Mouse (Mus musculus) liver, postnatal 0 days (tissue): Measurements from ENCODE around the gene Rps11. TPM values are rescaled to one million over a fixed set of nuclear protein-coding genes. Genes with fewer than 3 reads are reported as not detected.

Experiments
- ATAC-seq: fragments of 200-750 bp; cut with Nextera tagmentation; 2 replicates; pipeline ENCODE4 v1.8.0; 2017; ENCODE audit warnings: mild to moderate bottlenecking, moderate library complexity
- DNase-seq: peaks from one replicate; pipeline ENCODE4 v3.0.0-alpha.2; 2016
- H3K27ac ChIP-seq: fragments of 300-500 bp; sonication (generic); 2 replicates; pipeline ENCODE4 v1.5.1; 2014; ENCODE audit warnings: antibody characterized with exemption, moderate library complexity, mild to moderate bottlenecking, low read depth
- H3K27me3 ChIP-seq: fragments of 300-500 bp; sonication (generic); 2 replicates; pipeline ENCODE4 v1.6.1; 2014; ENCODE audit warnings: low read length, control low read depth, mixed read lengths; ENCODE audit not compliant: insufficient read depth
- H3K36me3 ChIP-seq: fragments of 300-500 bp; sonication (generic); replicated peaks from 2 replicates; pipeline ENCODE4 v1.6.1; 2014; ENCODE audit warnings: mild to moderate bottlenecking, control low read depth, low read length, moderate library complexity, mixed read lengths; ENCODE audit not compliant: insufficient read depth
- H3K4me1 ChIP-seq: fragments of 300-500 bp; sonication (generic); 2 replicates; pipeline ENCODE4 v1.6.1; 2014; ENCODE audit warnings: antibody characterized with exemption, mild to moderate bottlenecking, control low read depth; ENCODE audit not compliant: insufficient read depth
- H3K4me2 ChIP-seq: fragments of 300-500 bp; sonication (generic); 2 replicates; pipeline ENCODE4 v1.6.1; 2014; ENCODE audit warnings: low read depth, mild to moderate bottlenecking, low read length, moderate library complexity, mixed read lengths
- H3K4me3 ChIP-seq: fragments of 300-500 bp; sonication (generic); 2 replicates; pipeline ENCODE4 v1.5.1; 2014; ENCODE audit warnings: low read depth, low read length
- H3K9ac ChIP-seq: fragments of 300-500 bp; sonication (generic); replicated peaks from 2 replicates; pipeline ENCODE4 v1.6.1; 2014; ENCODE audit warnings: mild to moderate bottlenecking, moderate library complexity
- H3K9me3 ChIP-seq: fragments of 300-500 bp; sonication (generic); 2 replicates; pipeline ENCODE4 v1.6.1; 2016; ENCODE audit warnings: mild to moderate bottlenecking, control low read depth, low read length, mixed read lengths
- CTCF ChIP-seq: sonication (generic); IDR thresholded peaks from 2 replicates; pipeline ENCODE4 v1.5.1; 2016; ENCODE audit warnings: antibody characterized with exemption, low read depth
- EP300 ChIP-seq: IDR thresholded peaks from 2 replicates; pipeline ENCODE4 v1.6.1; 2016; ENCODE audit warnings: antibody characterized with exemption, low read depth, mild to moderate bottlenecking
- WGBS: fragments of 180-500 bp; shearing (Covaris S2); extraction: QIAGEN DNeasy Blood & Tissue Kit; methylation state at CpG from one replicate; pipeline ENCODE4 v1.1.7; 2014; ENCODE audit not compliant: insufficient replicate concordance; 5-methylcytosine and 5-hydroxymethylcytosine counted together
- polyA plus RNA-seq: library from polyadenylated mRNA; unstranded; fragments of >200 nt; fragmentation: Nextera tagmentation; extraction: Ambion mirVana; gene quantifications from 2 replicates; pipeline ENCODE4 v1.2.1, GENCODE M21; 2015

Rps11 gene
- polyA plus RNA-seq, 1 experiment from 2014 or later: 696 TPM

- H3K9me3 ChIP-seq: no peaks in the 10 kb centered on the region
- WGBS: 88% methylated on average over 13 of the region's 13 CpGs
- H3K27ac ChIP-seq: no peak overlapping the region
- peaks cover 42% of the 10 kb centered on the region for H3K36me3 ChIP-seq
- no peak overlapping the region for H3K4me2 ChIP-seq
- DNase-seq (no peak), ATAC-seq (no peak)
- H3K27me3 ChIP-seq: no peaks in the 10 kb centered on the region
- peaks cover 10% of the 10 kb centered on the region for H3K4me1 ChIP-seq
- H3K9ac ChIP-seq: no peak overlapping the region
- no peak overlapping the region for H3K4me3 ChIP-seq
- TF ChIP-seq EP300: no peak
- no peak for TF ChIP-seq CTCF
Observed at GRCm38 (mm10) chr7:45144368-45145174, 20.3 kb upstream of the Rps11 start.

GRCm38 (mm10) chr7:45141914-45142313 is 17.7 kb upstream of the Rps11 start:
- H3K36me3 ChIP-seq: peaks cover 42% of the 10 kb centered on the region
- no peaks in the 10 kb centered on the region for H3K27me3 ChIP-seq
- DNase-seq (no peak), ATAC-seq (no peak)
- H3K27ac ChIP-seq: no peak overlapping the region
- 81% methylated on average over 5 of the region's 5 CpGs for WGBS
- H3K4me2 ChIP-seq: no peak overlapping the region
- no peaks in the 10 kb centered on the region for H3K9me3 ChIP-seq
- peaks cover 10% of the 10 kb centered on the region for H3K4me1 ChIP-seq
- H3K4me3 ChIP-seq: no peak overlapping the region
- no peak for TF ChIP-seq EP300
- no peak for TF ChIP-seq CTCF
- no peak overlapping the region for H3K9ac ChIP-seq

GRCm38 (mm10) chr7:45141319-45141718 is 17.1 kb upstream of the Rps11 start:
- TF ChIP-seq CTCF: no peak
- no peak for TF ChIP-seq EP300
- H3K4me2 ChIP-seq: no peak overlapping the region
- no peaks in the 10 kb centered on the region for H3K27me3 ChIP-seq
- H3K36me3 ChIP-seq: peaks cover 38% of the 10 kb centered on the region
- no peak overlapping the region for H3K4me3 ChIP-seq
- no peaks in the 10 kb centered on the region for H3K9me3 ChIP-seq
- ATAC-seq: no peak
- DNase-seq: no peak
- H3K9ac ChIP-seq: no peak overlapping the region
- 76% methylated on average over 3 of the region's 3 CpGs for WGBS
- peaks cover 14% of the 10 kb centered on the region for H3K4me1 ChIP-seq
- H3K27ac ChIP-seq: no peak overlapping the region

- no peak for DNase-seq
- TF ChIP-seq EP300 (no peak), CTCF (no peak)
- no peak overlapping the region for H3K27ac ChIP-seq
- WGBS: 61% methylated on average over 8 of the region's 8 CpGs
- H3K9ac ChIP-seq: no peak overlapping the region
- no peak overlapping the region for H3K4me3 ChIP-seq
- peaks cover 20% of the 10 kb centered on the region for H3K4me1 ChIP-seq
- peaks cover 27% of the 10 kb centered on the region for H3K36me3 ChIP-seq
- H3K27me3 ChIP-seq: no peaks in the 10 kb centered on the region
- no peaks in the 10 kb centered on the region for H3K9me3 ChIP-seq
- no peak for ATAC-seq
- H3K4me2 ChIP-seq: no peak overlapping the region
Observed at GRCm38 (mm10) chr7:45139904-45140723, 15.9 kb upstream of the Rps11 start.

- no peak overlapping the region for H3K27ac ChIP-seq
- TF ChIP-seq CTCF (no peak), EP300 (no peak)
- H3K4me1 ChIP-seq: peaks cover 23% of the 10 kb centered on the region
- 48% methylated on average over 1 of the region's 1 CpGs for WGBS
- no peak overlapping the region for H3K9ac ChIP-seq
- H3K9me3 ChIP-seq: no peaks in the 10 kb centered on the region
- ATAC-seq: no peak
- no peak overlapping the region for H3K4me3 ChIP-seq
- H3K4me2 ChIP-seq: no peak overlapping the region
- no peak for DNase-seq
- H3K36me3 ChIP-seq: peaks cover 11% of the 10 kb centered on the region; the same call in 1 of the 2 replicates
- no peaks in the 10 kb centered on the region for H3K27me3 ChIP-seq
Observed at GRCm38 (mm10) chr7:45138403-45138802, 14.2 kb upstream of the Rps11 start.
